Mouse (Mus musculus) urinary bladder, adult 2 months (tissue): Measurements from ENCODE around the gene Olfr1180. TPM values are rescaled to one million over a fixed set of nuclear protein-coding genes. Genes with fewer than 3 reads are reported as not detected.
"Not testable (repeated sequence)": the region's sequence is repeated elsewhere in the genome, so short reads cannot be mapped to it uniquely, and the experiment has no call there.

Experiments
- DNase-seq: peaks from one replicate; pipeline ENCODE4 v3.0.0; 2022; ENCODE audit warnings: low spot score
- polyA plus RNA-seq: library from polyadenylated mRNA; depleted of rRNA; stranded (reverse); fragments of >200 nt; gene quantifications from 2 replicates; pipeline ENCODE4 v1.2.3, GENCODE M21; 2012; rRNA removed

Olfr1180 gene
- not detected in 2 replicates for polyA plus RNA-seq

- no peak for DNase-seq
Measured at GRCm38 (mm10) chr2:88419051-88419450, at the start of gene Olfr1180. Olfr1180 (minus strand) TSS chr2:88419151.

- DNase-seq: not testable (repeated sequence)
Measured at GRCm38 (mm10) chr2:88454567-88454966, 35.6 kb upstream of the Olfr1180 start, which contains the start of gene Olfr1183. Olfr1183 (plus strand) TSS chr2:88454867.

DNA sequence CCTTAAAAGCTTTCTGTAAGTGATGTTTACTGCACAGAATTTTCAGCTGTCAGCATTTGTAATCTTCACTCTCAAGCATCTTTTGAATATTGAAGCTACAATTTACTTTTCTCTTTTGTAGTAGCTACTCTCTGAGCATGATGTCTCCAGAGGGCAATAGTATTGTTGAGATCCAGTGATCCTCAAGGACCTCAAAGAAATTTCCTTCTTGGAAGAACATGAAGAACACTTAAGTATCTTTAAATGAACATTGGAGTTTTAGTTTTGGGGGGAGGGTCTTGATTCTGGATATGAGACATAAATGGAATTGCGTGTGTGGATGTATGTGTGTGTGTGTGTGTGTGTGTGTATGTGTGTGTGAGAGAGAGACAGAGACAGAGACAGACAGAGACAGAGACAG lies 30.1 kb upstream of the Olfr1180 start, which contains the start of gene Gm13757:
TSS of gene Gm13757 (minus strand) at position 101 of the 400 bp plus-strand sequence.
- no peak for DNase-seq

GRCm38 (mm10) chr2:88426071-88426470 lies 7.1 kb upstream of the Olfr1180 start, which contains the start of gene Olfr1181:
Olfr1181 (minus strand) TSS chr2:88426171.
- DNase-seq: no peak

GRCm38 (mm10) chr2:88406353-88406752 lies 12.6 kb downstream of the Olfr1180 start, which contains the start of gene Olfr1179:
Olfr1179 (minus strand) TSS chr2:88406453.
- no peak for DNase-seq

- DNase-seq: no peak
Measured at GRCm38 (mm10) chr2:88386762-88387161, 32.2 kb downstream of the Olfr1180 start, which contains the start of gene Olfr1178. Olfr1178 (plus strand) TSS chr2:88387062.

Other genes with a start within 250 kb of the Olfr1180 start
- not detected in 2 replicates for gene Olfr1168, start 237.3 kb downstream of the Olfr1180 start, polyA plus RNA-seq
- not detected in 2 replicates for gene Olfr1170, start 190.8 kb downstream of the Olfr1180 start, polyA plus RNA-seq
- not detected in 2 replicates for gene Olfr1173, start 139.3 kb downstream of the Olfr1180 start, polyA plus RNA-seq
- gene Olfr1174-ps, start 104.0 kb downstream of the Olfr1180 start, polyA plus RNA-seq: not detected in 2 replicates
- not detected in 2 replicates for gene Olfr1175-ps, start 91.9 kb downstream of the Olfr1180 start, polyA plus RNA-seq
- not detected in 2 replicates for gene Olfr1176, start 82.4 kb downstream of the Olfr1180 start, polyA plus RNA-seq
- gene Olfr1177-ps, start 72.7 kb downstream of the Olfr1180 start, polyA plus RNA-seq: not detected in 2 replicates
- not detected in 2 replicates for gene Olfr1178, start 32.1 kb downstream of the Olfr1180 start, polyA plus RNA-seq
- not detected in 2 replicates for gene Olfr1179, start 12.7 kb downstream of the Olfr1180 start, polyA plus RNA-seq
- gene Olfr1181, start 7.0 kb upstream of the Olfr1180 start, polyA plus RNA-seq: not detected in 2 replicates
- not detected in 2 replicates for gene Gm13757, start 30.0 kb upstream of the Olfr1180 start, polyA plus RNA-seq
- not detected in 2 replicates for gene Olfr1183, start 35.7 kb upstream of the Olfr1180 start, polyA plus RNA-seq
- not detected in 2 replicates for gene Olfr1184, start 64.4 kb upstream of the Olfr1180 start, polyA plus RNA-seq
- gene Olfr1185-ps1, start 74.2 kb upstream of the Olfr1180 start, polyA plus RNA-seq: not detected in 2 replicates
- not detected in 2 replicates for gene Olfr1186, start 99.4 kb upstream of the Olfr1180 start, polyA plus RNA-seq
- gene Olfr1188, start 137.8 kb upstream of the Olfr1180 start, polyA plus RNA-seq: not detected in 2 replicates
- gene Olfr1189, start 167.3 kb upstream of the Olfr1180 start, polyA plus RNA-seq: not detected in 2 replicates
- not detected in 2 replicates for gene Olfr1191-ps1, start 221.4 kb upstream of the Olfr1180 start, polyA plus RNA-seq
- not detected in 2 replicates for gene Olfr1192-ps1, start 229.4 kb upstream of the Olfr1180 start, polyA plus RNA-seq